Mouse (Mus musculus) activated CD4-positive, CD25-positive, alpha-beta regulatory T cell (primary cell): ENCODE measurements around the gene Atp1a4. TPM values are rescaled to one million over a fixed set of nuclear protein-coding genes. Genes with fewer than 3 reads are reported as not detected.

Experiments
- polyA plus RNA-seq, 2 experiments: library from polyadenylated mRNA; unstranded; fragments of 100-300 nt; shearing (Covaris generic); gene quantifications; one replicate each; pipeline ENCODE4 v1.2.1; 2017

The Atp1a4 gene
- not detected for polyA plus RNA-seq

GRCm38 (mm10) chr1:172258314-172258713 lies at the start of gene Atp1a4:
Atp1a4 (minus strand) TSS chr1:172258414.

GRCm38 (mm10) chr1:172297611-172298537 lies 39.7 kb upstream of the Atp1a4 start, which contains the start of gene Atp1a2:
Atp1a2 (minus strand) TSS chr1:172298064.

GRCm38 (mm10) chr1:172261477-172262078 lies 3.4 kb upstream of the Atp1a4 start, which contains the start of gene Igsf8:
Igsf8 (plus strand) TSS chr1:172261641.

GRCm38 (mm10) chr1:172219451-172220406 lies 38.5 kb downstream of the Atp1a4 start, which contains the start of gene Casq1:
Casq1 (minus strand) TSS chr1:172219868.

GRCm38 (mm10) chr1:172206141-172206917 lies 51.9 kb downstream of the Atp1a4 start, which contains the start of gene Pea15a:
Pea15a (minus strand) TSS chr1:172206804.

Other genes starting within 250 kb of the Atp1a4 start
- 1 to 10 TPM in 1 of 2 experiments, under 1 TPM in 1; 0.39 to 6.2 TPM for gene Vangl2, start 230.0 kb downstream of the Atp1a4 start, polyA plus RNA-seq
- gene Nhlh1, start 200.8 kb downstream of the Atp1a4 start, polyA plus RNA-seq: not detected
- gene Copa, start 175.9 kb downstream of the Atp1a4 start, polyA plus RNA-seq: 100 to 1,000 TPM; 141 to 203 TPM
- 100 to 1,000 TPM in 1 of 2 experiments, 10 to 100 TPM in 1; 99.5 to 121 TPM for gene Ncstn, start 175.6 kb downstream of the Atp1a4 start, polyA plus RNA-seq
- 10 to 100 TPM; 58.1 to 61.7 TPM for gene Pex19, start 131.7 kb downstream of the Atp1a4 start, polyA plus RNA-seq
- gene Dcaf8, start 110.3 kb downstream of the Atp1a4 start, polyA plus RNA-seq: 100 to 1,000 TPM; 103 to 111 TPM
- gene Pea15a, start 51.6 kb downstream of the Atp1a4 start, polyA plus RNA-seq: 10 to 100 TPM; 40.7 to 73.2 TPM
- gene Casq1, start 38.5 kb downstream of the Atp1a4 start, polyA plus RNA-seq: not detected
- 10 to 100 TPM; 15.4 to 31.1 TPM for gene Igsf8, start 3.2 kb upstream of the Atp1a4 start, polyA plus RNA-seq
- under 1 TPM; 0.17 to 0.42 TPM for gene Atp1a2, start 39.6 kb upstream of the Atp1a4 start, polyA plus RNA-seq
- gene Kcnj9, start 70.9 kb upstream of the Atp1a4 start, polyA plus RNA-seq: not detected
- not detected for gene Kcnj10, start 82.8 kb upstream of the Atp1a4 start, polyA plus RNA-seq
- gene Pigm, start 118.1 kb upstream of the Atp1a4 start, polyA plus RNA-seq: 1 to 10 TPM; 6.4 to 6.8 TPM
- not detected for gene Slamf9, start 216.9 kb upstream of the Atp1a4 start, polyA plus RNA-seq
- gene Igsf9, start 223.4 kb upstream of the Atp1a4 start, polyA plus RNA-seq: under 1 TPM; 0.18 to 0.48 TPM
- 100 to 1,000 TPM; 173 to 356 TPM for gene Tagln2, start 241.6 kb upstream of the Atp1a4 start, polyA plus RNA-seq